Mouse (Mus musculus) limb, embryonic 11.5 days (tissue): Measurements from ENCODE around the gene Piga. TPM values are rescaled to one million over a fixed set of nuclear protein-coding genes. Genes with fewer than 3 reads are reported as not detected.
A peak's percentile ranks its signal among the peaks of the same experiment; 100 is the strongest.

Source experiments
- ATAC-seq: fragments of 200-750 bp; cut with Nextera tagmentation; 2 replicates; pipeline ENCODE4 v1.8.0; 2017; ENCODE audit warnings: low read depth; ENCODE audit not compliant: insufficient number of reproducible peaks, low FRiP score, low TSS enrichment
- DNase-seq: peaks from one replicate; pipeline ENCODE4 v3.0.0-alpha.2; 2015; ENCODE audit warnings: low spot score
- H3K27ac ChIP-seq: fragments of 300-500 bp; sonication (generic); replicated peaks from 2 replicates; pipeline ENCODE4 v1.5.1; 2014; ENCODE audit warnings: low read depth, mild to moderate bottlenecking, low read length
- H3K27me3 ChIP-seq: fragments of 300-500 bp; sonication (generic); 2 replicates; pipeline ENCODE4 v1.6.1; 2014; ENCODE audit warnings: mild to moderate bottlenecking, low read length, mixed read lengths; ENCODE audit not compliant: control insufficient read depth, insufficient read depth
- H3K36me3 ChIP-seq: fragments of 300-500 bp; sonication (generic); 2 replicates; pipeline ENCODE4 v1.6.1; 2014; ENCODE audit warnings: mild to moderate bottlenecking, low read length, moderate library complexity, mixed read lengths; ENCODE audit not compliant: control insufficient read depth, insufficient read depth
- H3K4me1 ChIP-seq: fragments of 300-500 bp; sonication (generic); 2 replicates; pipeline ENCODE4 v1.6.1; 2014; ENCODE audit warnings: low read length, mixed read lengths; ENCODE audit not compliant: control insufficient read depth, insufficient read depth
- H3K4me2 ChIP-seq: fragments of 300-500 bp; sonication (generic); 2 replicates; pipeline ENCODE4 v1.6.1; 2014; ENCODE audit warnings: low read depth, mild to moderate bottlenecking, moderate library complexity; ENCODE audit not compliant: severe bottlenecking
- H3K4me3 ChIP-seq: fragments of 300-500 bp; sonication (generic); 2 replicates; pipeline ENCODE4 v1.5.1; 2014; ENCODE audit warnings: low read depth, low read length
- H3K9ac ChIP-seq: fragments of 300-500 bp; sonication (generic); 2 replicates; pipeline ENCODE4 v1.6.1; 2014; ENCODE audit warnings: mild to moderate bottlenecking, low read length
- H3K9me3 ChIP-seq: fragments of 300-500 bp; sonication (generic); 2 replicates; pipeline ENCODE4 v1.6.1; 2016; ENCODE audit warnings: low read length; ENCODE audit not compliant: control insufficient read depth
- WGBS: fragments of 180-500 bp; shearing (Covaris S2); extraction: QIAGEN DNeasy Blood & Tissue Kit; methylation state at CpG from one replicate; pipeline ENCODE4 v1.1.7; 2014; 5-methylcytosine and 5-hydroxymethylcytosine counted together
- polyA plus RNA-seq: library from polyadenylated mRNA; unstranded; fragments of >200 nt; fragmentation: Nextera tagmentation; extraction: Ambion mirVana; gene quantifications from 2 replicates; pipeline ENCODE4 v1.2.1, GENCODE M21; 2014

The Piga gene
- 19.5 and 20.1 TPM in 2 replicates for polyA plus RNA-seq

DNA sequence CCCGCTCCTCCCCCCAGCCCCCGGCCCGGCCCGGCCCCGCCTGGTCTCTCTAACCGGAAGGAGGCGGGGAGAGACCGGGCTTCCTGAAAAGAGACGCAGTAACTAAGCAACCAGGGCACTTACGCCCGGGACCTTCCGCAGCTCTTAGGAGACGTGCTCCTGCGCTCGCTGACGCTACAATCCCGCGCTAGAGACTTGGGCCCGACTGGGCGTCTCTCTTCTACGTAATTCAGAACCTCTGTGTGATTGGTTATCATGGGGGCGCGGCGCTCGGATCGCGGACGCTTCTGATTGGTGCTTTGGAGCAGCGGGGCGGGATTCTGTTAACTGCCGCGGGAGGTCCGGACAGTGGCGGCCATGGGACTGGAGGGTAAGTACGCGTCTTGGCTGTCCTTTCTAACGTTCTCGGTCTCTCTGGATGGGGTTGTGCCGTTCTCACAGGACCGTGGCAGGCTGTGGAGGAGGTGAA lies at the start of gene Piga:
Piga (plus strand) TSS at position 317 of the 469 bp plus-strand sequence.
- DNase-seq (peak; percentile 86), ATAC-seq (peak; percentile 99)
- Histone ChIP-seq H3K9ac (peak within 1 kb of the TSS; percentile 61), H3K4me3 (peak within 1 kb of the TSS; percentile 54), H3K27ac (no peak within 1 kb of the TSS), H3K27me3 (peaks cover 5% of the 10 kb centered on the region; the same call in 1 of the 2 replicates), H3K4me2 (peak within 1 kb of the TSS; percentile 33), H3K4me1 (no peaks in the 10 kb centered on the region), H3K9me3 (no peaks in the 10 kb centered on the region), H3K36me3 (no peaks in the 10 kb centered on the region)
- 15% methylated on average over 36 of the region's 40 CpGs for WGBS

DNA sequence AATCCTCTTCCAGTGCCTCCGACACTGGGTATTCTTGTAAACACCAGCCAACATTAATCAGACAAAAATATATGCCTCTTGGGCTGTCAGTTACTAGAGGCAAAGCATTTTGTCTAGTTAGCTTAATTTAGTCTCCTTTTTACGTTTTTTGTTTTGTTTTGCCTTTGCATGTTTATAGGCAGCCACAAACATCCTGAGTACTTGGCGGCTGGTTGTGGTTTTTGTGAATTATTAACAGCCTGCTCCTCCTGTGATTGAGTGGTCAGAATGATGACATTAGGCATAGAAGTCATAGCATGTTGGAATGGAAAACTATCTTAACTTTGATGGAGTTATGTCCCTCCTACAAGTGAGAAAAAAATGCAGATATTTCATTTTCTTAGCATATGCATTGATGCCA lies 49.0 kb upstream of the Piga start:
- no peak overlapping the region for H3K4me2 ChIP-seq
- H3K27me3 ChIP-seq: no peaks in the 10 kb centered on the region
- H3K4me3 ChIP-seq: no peak overlapping the region
- 84% methylated on average over 3 of the region's 3 CpGs for WGBS
- H3K36me3 ChIP-seq: no peaks in the 10 kb centered on the region
- H3K9me3 ChIP-seq: no peaks in the 10 kb centered on the region
- no peak for ATAC-seq
- no peaks in the 10 kb centered on the region for H3K4me1 ChIP-seq
- H3K27ac ChIP-seq: no peak overlapping the region
- H3K9ac ChIP-seq: no peak overlapping the region
- DNase-seq: no peak

DNA sequence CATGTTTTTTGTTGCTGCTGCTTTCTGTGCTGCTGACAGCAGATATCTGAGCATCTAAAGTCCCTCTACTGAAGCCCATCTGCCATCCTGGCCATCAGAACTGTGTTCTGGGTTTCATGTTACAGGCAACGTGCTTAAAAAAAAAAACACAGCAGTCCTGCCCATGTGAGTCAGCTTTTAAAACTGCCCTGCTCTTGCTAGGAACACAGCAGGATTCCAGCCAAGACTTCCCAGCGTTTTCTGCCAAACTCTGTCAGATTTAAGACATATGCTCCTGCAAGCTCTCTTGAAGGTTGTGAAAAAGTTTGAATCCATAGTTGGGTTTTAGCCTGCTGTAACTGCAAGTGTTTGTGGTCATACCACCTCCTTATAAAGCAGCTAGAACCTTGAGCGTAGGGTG lies 46.5 kb upstream of the Piga start, which contains the start of gene Vegfd:
Vegfd (plus strand) TSS at position 298 of the 400 bp plus-strand sequence.
- 33% methylated on average over 3 of the region's 3 CpGs for WGBS
- ATAC-seq (no peak), DNase-seq (peak; percentile 29)
- H3K9ac ChIP-seq: no peak within 1 kb of the TSS
- no peaks in the 10 kb centered on the region for H3K36me3 ChIP-seq
- H3K9me3 ChIP-seq: no peaks in the 10 kb centered on the region
- H3K27ac ChIP-seq: no peak within 1 kb of the TSS
- no peaks in the 10 kb centered on the region for H3K27me3 ChIP-seq
- H3K4me2 ChIP-seq: no peak within 1 kb of the TSS
- H3K4me1 ChIP-seq: no peaks in the 10 kb centered on the region
- H3K4me3 ChIP-seq: no peak within 1 kb of the TSS

DNA sequence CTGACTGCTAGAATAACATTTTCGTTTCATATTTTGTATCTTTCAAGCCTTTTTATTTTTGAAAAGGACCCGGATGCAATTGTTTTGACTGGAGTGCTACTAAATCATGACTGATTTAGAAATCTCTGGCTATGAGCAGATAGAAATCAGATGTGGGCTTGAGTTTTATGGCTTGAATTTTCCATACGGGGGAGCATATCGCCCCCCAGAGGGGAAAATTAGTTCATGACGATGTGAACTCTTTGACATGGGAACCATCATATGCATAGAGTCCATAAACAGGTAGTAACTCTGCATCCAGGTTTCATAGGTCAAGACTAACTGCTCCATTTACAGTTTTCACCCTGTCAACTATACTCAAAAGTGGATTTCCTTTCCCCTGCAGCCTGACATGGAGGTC lies 45.0 kb upstream of the Piga start:
- Histone ChIP-seq H3K9ac (no peak overlapping the region), H3K4me3 (no peak overlapping the region), H3K4me1 (no peaks in the 10 kb centered on the region), H3K36me3 (no peaks in the 10 kb centered on the region), H3K27me3 (no peaks in the 10 kb centered on the region), H3K27ac (no peak overlapping the region), H3K9me3 (no peaks in the 10 kb centered on the region), H3K4me2 (no peak overlapping the region)
- no peak for ATAC-seq
- DNase-seq: peak; percentile 29
- 23% methylated on average over 5 of the region's 5 CpGs for WGBS

DNA sequence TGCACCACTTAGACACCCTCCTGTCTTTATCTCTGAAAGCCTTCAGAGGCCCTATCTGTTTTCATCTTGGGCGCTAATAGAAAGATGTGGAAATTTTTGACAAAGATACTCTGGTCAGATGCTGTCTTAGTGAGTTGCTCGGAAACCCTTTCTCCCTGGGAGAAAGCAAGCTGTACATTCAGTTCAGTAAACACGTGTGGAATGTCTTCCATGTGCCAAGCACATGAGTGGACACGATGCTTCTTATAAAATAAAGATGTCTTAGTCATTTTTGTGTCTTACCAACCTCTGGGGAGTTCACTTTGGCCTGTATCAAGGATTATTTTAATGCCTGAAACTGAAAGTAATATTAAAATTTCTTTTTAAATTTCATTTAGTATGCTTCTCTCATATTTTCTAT lies 39.9 kb upstream of the Piga start:
- Histone ChIP-seq H3K9ac (no peak overlapping the region), H3K4me1 (no peaks in the 10 kb centered on the region), H3K9me3 (no peaks in the 10 kb centered on the region), H3K36me3 (no peaks in the 10 kb centered on the region), H3K27ac (no peak overlapping the region), H3K27me3 (no peaks in the 10 kb centered on the region), H3K4me2 (no peak overlapping the region), H3K4me3 (no peak overlapping the region)
- WGBS: 89% methylated on average over 4 of the region's 4 CpGs
- no peak for DNase-seq
- ATAC-seq: no peak

DNA sequence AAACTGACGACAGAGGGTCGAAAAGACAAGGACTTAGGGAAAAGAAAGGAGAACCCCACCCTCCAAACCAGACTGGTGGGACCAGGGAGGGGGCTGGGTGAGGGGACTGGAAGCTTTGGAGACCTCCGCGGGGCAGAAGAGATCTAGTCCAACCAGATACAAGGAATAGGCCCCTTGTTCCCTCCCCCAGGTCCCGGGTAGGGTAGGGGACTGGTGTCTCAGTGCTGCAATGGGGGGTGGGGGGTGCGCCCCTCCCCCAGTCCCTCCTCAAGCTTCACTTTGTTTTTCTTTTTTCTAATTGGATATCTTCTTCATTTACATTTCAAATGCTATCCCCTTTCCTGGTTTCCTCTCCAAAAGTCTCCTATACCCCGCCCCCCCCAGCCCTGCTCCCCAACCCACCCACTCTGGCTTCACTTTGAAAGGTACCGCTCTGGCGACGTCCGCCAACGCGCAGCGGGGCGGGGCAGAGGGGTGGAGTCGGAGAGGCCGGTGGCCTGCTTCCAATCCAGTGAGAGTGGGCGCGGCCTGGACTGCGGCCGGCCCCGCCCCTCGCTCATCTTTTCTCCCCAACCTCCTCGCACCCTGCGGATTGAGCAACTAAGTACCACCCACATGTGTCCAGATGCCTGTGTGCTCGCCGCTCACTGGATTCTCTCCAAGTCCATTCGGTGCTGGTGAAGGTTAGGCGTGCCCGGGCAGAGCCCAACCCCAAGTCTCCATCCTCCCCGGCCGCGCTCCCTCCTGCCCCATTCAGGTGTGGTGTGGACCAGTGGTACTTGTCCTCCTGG lies 37.8 kb upstream of the Piga start:
- H3K4me3 ChIP-seq: peak overlapping the region; percentile 29
- no peak overlapping the region for H3K27ac ChIP-seq
- 20% methylated on average over 32 of the region's 33 CpGs for WGBS
- ATAC-seq (peak; percentile 99), DNase-seq (peak; percentile 85)
- H3K4me2 ChIP-seq: peak overlapping the region; percentile 51
- no peaks in the 10 kb centered on the region for H3K4me1 ChIP-seq
- H3K9me3 ChIP-seq: no peaks in the 10 kb centered on the region
- H3K9ac ChIP-seq: peak overlapping the region; percentile 7; the same call in 1 of the 2 replicates
- no peaks in the 10 kb centered on the region for H3K27me3 ChIP-seq
- H3K36me3 ChIP-seq: no peaks in the 10 kb centered on the region

DNA sequence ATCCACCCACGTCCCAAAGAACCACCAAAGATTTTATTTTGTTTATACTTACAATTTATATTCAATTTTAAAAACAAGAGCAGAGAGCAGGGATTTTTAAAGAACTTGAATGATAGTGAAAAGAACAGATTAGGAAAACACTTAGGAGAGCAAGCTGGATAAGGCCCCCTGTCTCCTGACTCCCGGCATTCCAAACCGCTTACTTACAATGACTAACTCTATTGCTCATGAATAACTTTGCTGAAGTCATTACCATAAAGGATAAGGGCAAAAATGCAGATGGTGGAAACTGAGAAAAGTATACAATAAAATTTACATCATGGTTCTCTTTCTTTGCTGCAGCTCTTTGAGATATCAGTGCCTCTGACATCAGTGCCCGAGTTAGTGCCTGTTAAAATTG lies 25.5 kb upstream of the Piga start:
- H3K4me3 ChIP-seq: no peak overlapping the region
- no peak overlapping the region for H3K4me2 ChIP-seq
- H3K9ac ChIP-seq: no peak overlapping the region
- DNase-seq (no peak), ATAC-seq (no peak)
- H3K9me3 ChIP-seq: no peaks in the 10 kb centered on the region
- no peaks in the 10 kb centered on the region for H3K4me1 ChIP-seq
- no peaks in the 10 kb centered on the region for H3K36me3 ChIP-seq
- H3K27ac ChIP-seq: no peak overlapping the region
- WGBS: 89% methylated on average over 4 of the region's 4 CpGs
- H3K27me3 ChIP-seq: no peaks in the 10 kb centered on the region

DNA sequence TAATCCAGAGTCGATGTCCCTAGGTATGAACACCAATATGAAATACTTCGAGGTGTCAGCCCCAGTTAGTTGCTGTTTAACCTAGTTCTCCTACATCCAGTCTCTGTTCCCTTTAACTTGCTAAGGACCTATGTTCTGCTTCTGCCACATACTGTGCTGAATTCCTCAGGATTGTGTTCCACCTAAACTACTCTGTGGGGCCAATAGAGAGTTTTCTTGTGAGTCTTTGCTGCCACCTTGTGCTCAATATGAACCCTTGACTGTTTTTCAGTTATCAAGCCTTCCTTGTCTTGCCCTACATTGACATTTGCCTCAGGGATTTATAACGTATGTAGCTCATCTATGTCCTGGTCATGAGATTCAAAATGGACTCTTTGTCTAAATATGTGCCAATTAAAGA lies 21.1 kb upstream of the Piga start:
- Histone ChIP-seq H3K36me3 (no peaks in the 10 kb centered on the region), H3K4me2 (no peak overlapping the region), H3K27me3 (no peaks in the 10 kb centered on the region), H3K4me3 (no peak overlapping the region), H3K9ac (no peak overlapping the region), H3K9me3 (no peaks in the 10 kb centered on the region), H3K27ac (no peak overlapping the region), H3K4me1 (no peaks in the 10 kb centered on the region)
- WGBS: 66% methylated on average over 3 of the region's 3 CpGs
- no peak for DNase-seq
- ATAC-seq: no peak
